Mouse (Mus musculus) embryonic facial prominence, embryonic 11.5 days (tissue): Measurements from ENCODE around the gene Sugct. TPM values are rescaled to one million over a fixed set of nuclear protein-coding genes. Genes with fewer than 3 reads are reported as not detected.
"Not testable (repeated sequence)": the region's sequence is repeated elsewhere in the genome, so short reads cannot be mapped to it uniquely, and the experiment has no call there.

Experiments
- ATAC-seq: fragments of 200-750 bp; cut with Nextera tagmentation; replicated peaks from 2 replicates; pipeline ENCODE4 v1.8.0; 2017; ENCODE audit warnings: low read depth; ENCODE audit not compliant: insufficient number of reproducible peaks, low FRiP score, low TSS enrichment
- DNase-seq: peaks from one replicate; pipeline ENCODE4 v3.0.0-alpha.2; 2015; ENCODE audit warnings: low spot score
- H3K27ac ChIP-seq: fragments of 300-500 bp; sonication (generic); replicated peaks from 2 replicates; pipeline ENCODE4 v1.5.1; 2014; ENCODE audit warnings: mild to moderate bottlenecking, low read depth, low read length, control low read depth
- H3K27me3 ChIP-seq: fragments of 300-500 bp; sonication (generic); 2 replicates; pipeline ENCODE4 v1.6.1; 2014; ENCODE audit warnings: mild to moderate bottlenecking, low read length, moderate library complexity, mixed read lengths; ENCODE audit not compliant: control insufficient read depth, insufficient read depth
- H3K36me3 ChIP-seq: fragments of 300-500 bp; sonication (generic); replicated peaks from 2 replicates; pipeline ENCODE4 v1.6.1; 2014; ENCODE audit warnings: low read depth, mild to moderate bottlenecking, low read length, moderate library complexity, mixed read lengths; ENCODE audit not compliant: control insufficient read depth, insufficient read depth
- H3K4me1 ChIP-seq: fragments of 300-500 bp; sonication (generic); 2 replicates; pipeline ENCODE4 v1.6.1; 2014; ENCODE audit warnings: low read length, mixed read lengths; ENCODE audit not compliant: control insufficient read depth, insufficient read depth
- H3K4me2 ChIP-seq: fragments of 300-500 bp; sonication (generic); 2 replicates; pipeline ENCODE4 v1.6.1; 2014; ENCODE audit warnings: low read depth, mild to moderate bottlenecking, control low read depth, low read length, moderate library complexity
- H3K4me3 ChIP-seq: fragments of 300-500 bp; sonication (generic); 2 replicates; pipeline ENCODE4 v1.5.1; 2014; ENCODE audit warnings: low read depth, low read length, control low read depth
- H3K9ac ChIP-seq: fragments of 300-500 bp; sonication (generic); replicated peaks from 2 replicates; pipeline ENCODE4 v1.6.1; 2014; ENCODE audit warnings: mild to moderate bottlenecking, control low read depth, low read length
- H3K9me3 ChIP-seq: fragments of 300-500 bp; sonication (generic); replicated peaks from 2 replicates; pipeline ENCODE4 v1.6.1; 2016; ENCODE audit warnings: mild to moderate bottlenecking, low read length, inconsistent platforms, mixed read lengths; ENCODE audit not compliant: control insufficient read depth
- WGBS: fragments of 180-500 bp; shearing (Covaris S2); extraction: QIAGEN DNeasy Blood & Tissue Kit; methylation state at CpG from one replicate; pipeline ENCODE4 v1.1.7; 2014; 5-methylcytosine and 5-hydroxymethylcytosine counted together
- polyA plus RNA-seq: library from polyadenylated mRNA; unstranded; fragments of >200 nt; fragmentation: Nextera tagmentation; extraction: Ambion mirVana; gene quantifications from 2 replicates; pipeline ENCODE4 v1.2.1, GENCODE M21; 2014

Gene Sugct
- polyA plus RNA-seq, 1 experiment from 2014 or later: 5.2 TPM

GRCm38 (mm10) chr13:16833069-16833468 is 862.3 kb downstream of the Sugct start:
- no peaks in the 10 kb centered on the region for H3K36me3 ChIP-seq
- H3K4me3 ChIP-seq: no peak overlapping the region
- no peaks in the 10 kb centered on the region for H3K9me3 ChIP-seq
- H3K27ac ChIP-seq: no peak overlapping the region
- H3K4me2 ChIP-seq: no peak overlapping the region
- no peak overlapping the region for H3K9ac ChIP-seq
- no peak for ATAC-seq
- no peak for DNase-seq
- H3K4me1 ChIP-seq: no peaks in the 10 kb centered on the region
- no peaks in the 10 kb centered on the region for H3K27me3 ChIP-seq

GRCm38 (mm10) chr13:16831840-16832239 is 863.5 kb downstream of the Sugct start:
- DNase-seq (no peak), ATAC-seq (no peak)
- Histone ChIP-seq H3K27me3 (no peaks in the 10 kb centered on the region), H3K4me3 (no peak overlapping the region), H3K9ac (no peak overlapping the region), H3K4me2 (no peak overlapping the region), H3K27ac (no peak overlapping the region), H3K36me3 (no peaks in the 10 kb centered on the region), H3K4me1 (no peaks in the 10 kb centered on the region), H3K9me3 (no peaks in the 10 kb centered on the region)
- WGBS: 67% methylated on average over 8 of the region's 8 CpGs

GRCm38 (mm10) chr13:16830291-16830690 is 865.1 kb downstream of the Sugct start:
- not testable (repeated sequence) for H3K4me1 ChIP-seq, H3K36me3 ChIP-seq, H3K9ac ChIP-seq, H3K4me2 ChIP-seq, H3K27me3 ChIP-seq, H3K9me3 ChIP-seq, DNase-seq, H3K27ac ChIP-seq, H3K4me3 ChIP-seq, ATAC-seq
- 41% methylated on average over 6 of the region's 6 CpGs for WGBS

GRCm38 (mm10) chr13:16829589-16829988 is 865.8 kb downstream of the Sugct start:
- Histone ChIP-seq H3K9ac (no peak overlapping the region), H3K4me2 (no peak overlapping the region), H3K27me3 (no peaks in the 10 kb centered on the region), H3K9me3 (no peaks in the 10 kb centered on the region), H3K36me3 (no peaks in the 10 kb centered on the region), H3K4me3 (no peak overlapping the region), H3K4me1 (no peaks in the 10 kb centered on the region), H3K27ac (no peak overlapping the region)
- peak; percentile 28 for DNase-seq
- ATAC-seq: no peak
- 64% methylated on average over 2 of the region's 2 CpGs for WGBS

GRCm38 (mm10) chr13:16825619-16826018 is 869.7 kb downstream of the Sugct start:
- ATAC-seq (no peak), DNase-seq (no peak)
- Histone ChIP-seq H3K9me3 (no peaks in the 10 kb centered on the region), H3K4me1 (no peaks in the 10 kb centered on the region), H3K4me3 (no peak overlapping the region), H3K36me3 (no peaks in the 10 kb centered on the region), H3K4me2 (no peak overlapping the region), H3K27me3 (no peaks in the 10 kb centered on the region), H3K9ac (no peak overlapping the region), H3K27ac (no peak overlapping the region)
- WGBS: 48% methylated on average over 6 of the region's 6 CpGs

- Histone ChIP-seq H3K9ac (no peak overlapping the region), H3K4me3 (no peak overlapping the region), H3K4me1 (no peaks in the 10 kb centered on the region), H3K9me3 (no peaks in the 10 kb centered on the region), H3K4me2 (no peak overlapping the region), H3K36me3 (no peaks in the 10 kb centered on the region), H3K27me3 (no peaks in the 10 kb centered on the region), H3K27ac (no peak overlapping the region)
- ATAC-seq (no peak), DNase-seq (no peak)
- WGBS: 85% methylated on average over 4 of the region's 4 CpGs
Observed at GRCm38 (mm10) chr13:16821785-16822184, 873.6 kb downstream of the Sugct start.

- Histone ChIP-seq H3K4me2 (no peak overlapping the region), H3K9me3 (no peaks in the 10 kb centered on the region), H3K9ac (no peak overlapping the region), H3K4me1 (no peaks in the 10 kb centered on the region), H3K36me3 (no peaks in the 10 kb centered on the region), H3K27ac (no peak overlapping the region), H3K4me3 (no peak overlapping the region), H3K27me3 (no peaks in the 10 kb centered on the region)
- ATAC-seq: no peak
- WGBS: 63% methylated on average over 6 of the region's 6 CpGs
- DNase-seq: no peak
Observed at GRCm38 (mm10) chr13:16817471-16817870, 877.9 kb downstream of the Sugct start.

- H3K36me3 ChIP-seq: no peaks in the 10 kb centered on the region
- DNase-seq (no peak), ATAC-seq (no peak)
- no peaks in the 10 kb centered on the region for H3K27me3 ChIP-seq
- H3K9me3 ChIP-seq: no peaks in the 10 kb centered on the region
- H3K4me3 ChIP-seq: no peak overlapping the region
- H3K27ac ChIP-seq: no peak overlapping the region
- WGBS: 70% methylated on average over 5 of the region's 5 CpGs
- H3K9ac ChIP-seq: no peak overlapping the region
- H3K4me1 ChIP-seq: no peaks in the 10 kb centered on the region
- no peak overlapping the region for H3K4me2 ChIP-seq
Observed at GRCm38 (mm10) chr13:16816747-16817146, 878.6 kb downstream of the Sugct start.
